Mouse (Mus musculus) lung, embryonic 16.5 days (tissue): ENCODE data around the gene Nobox. TPM values are rescaled to one million over a fixed set of nuclear protein-coding genes. Genes with fewer than 3 reads are reported as not detected.
A peak's percentile ranks its signal among the peaks of the same experiment; 100 is the strongest.

Source experiments
- ATAC-seq: fragments of 200-750 bp; cut with Nextera tagmentation; 2 replicates; pipeline ENCODE4 v1.8.0; 2017; ENCODE audit warnings: low read depth, mild to moderate bottlenecking, moderate library complexity
- H3K27ac ChIP-seq: fragments of 300-500 bp; sonication (generic); 2 replicates; pipeline ENCODE4 v1.5.1; 2014; ENCODE audit warnings: mild to moderate bottlenecking, control low read depth, low read length
- H3K27me3 ChIP-seq: fragments of 300-500 bp; sonication (generic); 2 replicates; pipeline ENCODE4 v1.6.1; 2014; ENCODE audit warnings: low read depth, low read length, mixed read lengths; ENCODE audit not compliant: control insufficient read depth, insufficient read depth
- H3K36me3 ChIP-seq: fragments of 300-500 bp; sonication (generic); 2 replicates; pipeline ENCODE4 v1.6.1; 2014; ENCODE audit warnings: low read length; ENCODE audit not compliant: control insufficient read depth, insufficient read depth
- H3K4me1 ChIP-seq: fragments of 300-500 bp; sonication (generic); replicated peaks from 2 replicates; pipeline ENCODE4 v1.6.1; 2014; ENCODE audit warnings: low read length, mixed read lengths; ENCODE audit not compliant: control insufficient read depth, insufficient read depth
- H3K4me2 ChIP-seq: fragments of 300-500 bp; sonication (generic); 2 replicates; pipeline ENCODE4 v1.6.1; 2014; ENCODE audit warnings: low read depth, low read length, control low read depth
- H3K4me3 ChIP-seq: fragments of 300-500 bp; sonication (generic); 2 replicates; pipeline ENCODE4 v1.5.1; 2014; ENCODE audit warnings: mild to moderate bottlenecking, low read length, control low read depth
- H3K9ac ChIP-seq: fragments of 300-500 bp; sonication (generic); 2 replicates; pipeline ENCODE4 v1.6.1; 2014; ENCODE audit warnings: low read length, control low read depth
- H3K9me3 ChIP-seq: fragments of 300-500 bp; sonication (generic); 2 replicates; pipeline ENCODE4 v1.6.1; 2016; ENCODE audit warnings: low read length; ENCODE audit not compliant: control insufficient read depth
- WGBS: fragments of 180-500 bp; shearing (Covaris S2); extraction: QIAGEN DNeasy Blood & Tissue Kit; methylation state at CpG from one replicate; pipeline ENCODE4 v1.1.7; 2014; 5-methylcytosine and 5-hydroxymethylcytosine counted together
- polyA plus RNA-seq: library from polyadenylated mRNA; unstranded; fragments of >200 nt; fragmentation: Nextera tagmentation; extraction: Ambion mirVana; gene quantifications from 2 replicates; pipeline ENCODE4 v1.2.1, GENCODE M21; 2015

Nobox gene
- polyA plus RNA-seq, 1 experiment from 2014 or later: 0.09 TPM

DNA sequence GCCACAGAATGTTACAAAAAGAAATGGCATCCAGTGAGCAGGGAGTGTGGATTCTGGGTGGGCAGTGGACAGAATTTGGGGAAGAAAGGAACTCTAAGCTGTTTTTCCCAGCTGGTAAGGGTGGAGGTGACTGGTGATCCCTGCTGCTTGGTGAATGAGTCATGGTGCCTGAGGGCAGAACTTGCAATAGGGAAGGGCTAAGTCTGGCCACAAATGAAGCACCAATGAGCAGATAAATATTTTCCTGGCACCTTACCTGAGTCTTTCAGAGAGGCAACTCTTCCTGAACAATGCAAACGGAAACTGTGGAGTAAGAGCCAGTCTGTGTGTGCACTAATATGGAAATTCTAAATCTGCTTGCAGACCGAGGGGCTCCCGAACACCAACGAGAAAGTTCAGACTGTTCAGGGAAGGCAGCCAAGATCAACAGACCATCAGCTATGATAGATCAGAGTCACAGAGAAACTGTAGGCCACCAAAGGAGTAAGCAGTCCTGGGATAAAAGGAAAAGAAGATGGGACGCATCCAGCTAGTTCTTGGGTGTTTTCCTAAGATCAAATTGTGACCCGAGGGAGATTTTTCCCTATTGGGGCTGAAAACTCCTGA, 16.8 kb downstream of the Nobox start:
- peaks cover 16% of the 10 kb centered on the region for H3K4me1 ChIP-seq
- no peak overlapping the region for H3K4me2 ChIP-seq
- no peak overlapping the region for H3K4me3 ChIP-seq
- H3K9me3 ChIP-seq: no peaks in the 10 kb centered on the region
- ATAC-seq: peak; percentile 59
- WGBS: 29% methylated on average over 6 of the region's 6 CpGs
- peak overlapping the region; percentile 53 for H3K27ac ChIP-seq
- no peaks in the 10 kb centered on the region for H3K27me3 ChIP-seq
- H3K36me3 ChIP-seq: peaks cover 15% of the 10 kb centered on the region
- no peak overlapping the region for H3K9ac ChIP-seq

GRCm38 (mm10) chr6:43292041-43292440, 17.3 kb downstream of the Nobox start:
- Histone ChIP-seq H3K27me3 (no peaks in the 10 kb centered on the region), H3K9ac (no peak overlapping the region), H3K36me3 (peaks cover 20% of the 10 kb centered on the region), H3K4me3 (no peak overlapping the region), H3K4me1 (peaks cover 14% of the 10 kb centered on the region), H3K4me2 (no peak overlapping the region), H3K9me3 (no peaks in the 10 kb centered on the region), H3K27ac (peak overlapping the region; percentile 53)
- no peak for ATAC-seq
- WGBS: 51% methylated on average over 3 of the region's 3 CpGs

- Histone ChIP-seq H3K9me3 (no peaks in the 10 kb centered on the region), H3K27ac (no peak overlapping the region), H3K4me1 (no peaks in the 10 kb centered on the region), H3K36me3 (peaks cover 49% of the 10 kb centered on the region), H3K9ac (no peak overlapping the region), H3K27me3 (no peaks in the 10 kb centered on the region), H3K4me2 (no peak overlapping the region), H3K4me3 (no peak overlapping the region)
- 90% methylated on average over 5 of the region's 5 CpGs for WGBS
- no peak for ATAC-seq
These were observed 28.9 kb downstream of the Nobox start for GRCm38 (mm10) chr6:43280481-43280880.

DNA sequence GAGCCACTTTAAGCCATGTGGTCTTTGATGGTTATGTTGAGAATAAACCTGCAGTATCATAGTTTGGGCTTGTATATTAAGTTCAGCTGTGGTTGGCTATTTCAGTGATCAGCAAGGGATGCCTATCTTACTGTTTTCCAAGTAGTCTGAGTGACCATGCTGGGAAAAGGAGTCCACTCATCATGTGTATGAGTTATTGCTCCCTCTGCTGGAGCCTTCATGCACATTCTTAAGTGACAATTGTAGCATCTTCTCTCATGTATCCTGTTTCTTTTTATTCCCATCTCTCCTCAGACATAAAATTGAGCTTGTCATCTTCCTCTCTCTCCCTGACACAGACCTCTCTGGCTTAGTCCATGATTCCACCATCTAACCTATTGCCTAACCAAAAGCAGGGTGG, 31.1 kb downstream of the Nobox start:
- Histone ChIP-seq H3K27me3 (no peaks in the 10 kb centered on the region), H3K4me2 (no peak overlapping the region), H3K9ac (no peak overlapping the region), H3K27ac (no peak overlapping the region), H3K9me3 (no peaks in the 10 kb centered on the region), H3K4me3 (no peak overlapping the region), H3K4me1 (no peaks in the 10 kb centered on the region), H3K36me3 (peaks cover 48% of the 10 kb centered on the region)
- no peak; the same call in 1 of the 2 replicates for ATAC-seq

- Histone ChIP-seq H3K36me3 (peaks cover 19% of the 10 kb centered on the region), H3K27ac (no peak overlapping the region), H3K27me3 (no peaks in the 10 kb centered on the region), H3K9me3 (no peaks in the 10 kb centered on the region), H3K4me3 (no peak overlapping the region), H3K9ac (no peak overlapping the region), H3K4me1 (peaks cover 3% of the 10 kb centered on the region; the same call in 1 of the 2 replicates), H3K4me2 (no peak overlapping the region)
- no peak for ATAC-seq
- WGBS: 73% methylated on average over 4 of the region's 4 CpGs
These were observed 35.2 kb downstream of the Nobox start for GRCm38 (mm10) chr6:43274123-43274522.

- no peaks in the 10 kb centered on the region for H3K9me3 ChIP-seq
- H3K4me2 ChIP-seq: no peak overlapping the region
- peak; percentile 86 for ATAC-seq
- H3K9ac ChIP-seq: no peak overlapping the region
- H3K27me3 ChIP-seq: no peaks in the 10 kb centered on the region
- H3K27ac ChIP-seq: peak overlapping the region; percentile 71
- no peak overlapping the region for H3K4me3 ChIP-seq
- peaks cover 6% of the 10 kb centered on the region; the same call in 1 of the 2 replicates for H3K4me1 ChIP-seq
- H3K36me3 ChIP-seq: peaks cover 19% of the 10 kb centered on the region
These were observed 36.8 kb downstream of the Nobox start for GRCm38 (mm10) chr6:43272597-43272996.

DNA sequence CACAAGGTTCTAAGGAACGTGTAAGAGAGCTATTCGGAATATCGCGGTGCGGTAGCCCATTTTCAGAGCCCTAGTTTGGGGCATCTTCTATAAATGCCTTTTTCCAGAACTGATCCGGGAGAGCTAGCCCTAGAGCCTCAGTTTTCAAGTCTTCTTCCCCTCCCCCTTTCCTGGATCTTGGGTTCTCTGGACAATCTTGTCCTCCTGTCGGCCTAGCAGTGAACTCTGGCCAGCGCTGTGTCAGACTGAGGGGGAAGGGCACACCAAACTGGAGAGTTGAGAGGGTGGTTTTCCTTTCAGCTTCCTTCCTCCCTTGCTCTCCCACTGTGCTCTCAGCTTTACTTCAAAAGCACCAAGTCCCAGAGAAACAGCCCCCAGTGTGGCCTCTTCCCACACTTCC, 43.0 kb downstream of the Nobox start:
- no peaks in the 10 kb centered on the region for H3K9me3 ChIP-seq
- ATAC-seq: peak; percentile 77
- peak overlapping the region; percentile 81 for H3K4me2 ChIP-seq
- 0 out of 2 replicates have a peak, but pooled peaks cover 2% of the 10 kb centered on the region for H3K36me3 ChIP-seq
- under 1% methylated on average over 8 of the region's 8 CpGs for WGBS
- peak overlapping the region; percentile 82 for H3K4me3 ChIP-seq
- H3K4me1 ChIP-seq: peaks cover 14% of the 10 kb centered on the region
- H3K9ac ChIP-seq: peak overlapping the region; percentile 95
- peak overlapping the region; percentile 93 for H3K27ac ChIP-seq
- H3K27me3 ChIP-seq: no peaks in the 10 kb centered on the region

- Histone ChIP-seq H3K4me2 (peak within 1 kb of the TSS; percentile 81), H3K27me3 (no peaks in the 10 kb centered on the region), H3K27ac (peak within 1 kb of the TSS; percentile 93), H3K4me1 (peaks cover 14% of the 10 kb centered on the region), H3K9ac (peak within 1 kb of the TSS; percentile 95), H3K4me3 (peak within 1 kb of the TSS; percentile 82), H3K9me3 (no peaks in the 10 kb centered on the region), H3K36me3 (0 out of 2 replicates have a peak, but pooled peaks cover 2% of the 10 kb centered on the region)
- peak; percentile 88 for ATAC-seq
- WGBS: under 1% methylated on average over 42 of the region's 48 CpGs
These were observed 43.9 kb downstream of the Nobox start, which contains the start of gene Arhgef5 for GRCm38 (mm10) chr6:43265363-43266041. Gene Arhgef5 (plus strand): TSS chr6:43265582.

DNA sequence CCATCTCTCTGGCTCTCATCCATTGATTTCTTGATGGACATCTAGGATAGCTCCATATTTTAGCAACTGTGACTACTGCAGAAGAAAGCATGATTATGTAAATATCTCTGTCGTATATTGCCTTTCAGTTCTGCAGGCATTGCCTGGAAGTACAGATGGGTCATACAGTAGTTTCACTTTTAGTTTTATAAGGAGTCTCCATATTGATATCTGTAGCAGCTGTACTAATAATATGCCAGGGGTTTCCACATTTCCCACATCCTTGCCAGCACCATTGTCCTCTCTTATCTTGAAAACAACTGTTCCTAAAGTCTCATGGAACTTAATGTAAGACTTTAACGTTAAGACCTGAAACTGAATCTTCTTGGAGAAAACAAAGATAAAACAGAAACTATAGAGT, 48.6 kb downstream of the Nobox start:
- no peak for ATAC-seq
- no peaks in the 10 kb centered on the region for H3K9me3 ChIP-seq
- no peak overlapping the region for H3K9ac ChIP-seq
- H3K36me3 ChIP-seq: 0 out of 2 replicates have a peak, but pooled peaks cover 2% of the 10 kb centered on the region
- no peaks in the 10 kb centered on the region for H3K27me3 ChIP-seq
- H3K27ac ChIP-seq: no peak overlapping the region
- H3K4me2 ChIP-seq: no peak overlapping the region
- H3K4me3 ChIP-seq: no peak overlapping the region
- 55% methylated on average over 2 of the region's 2 CpGs for WGBS
- peaks cover 2% of the 10 kb centered on the region; the same call in 1 of the 2 replicates for H3K4me1 ChIP-seq
